Mouse (Mus musculus): ENCODE data around the gene Cenpp. TPM values are rescaled to one million over a fixed set of nuclear protein-coding genes. Genes with fewer than 3 reads are reported as not detected.

The Cenpp gene
- polyA plus RNA-seq, 1 experiment from 2014 or later, result 28.1 TPM

DNA sequence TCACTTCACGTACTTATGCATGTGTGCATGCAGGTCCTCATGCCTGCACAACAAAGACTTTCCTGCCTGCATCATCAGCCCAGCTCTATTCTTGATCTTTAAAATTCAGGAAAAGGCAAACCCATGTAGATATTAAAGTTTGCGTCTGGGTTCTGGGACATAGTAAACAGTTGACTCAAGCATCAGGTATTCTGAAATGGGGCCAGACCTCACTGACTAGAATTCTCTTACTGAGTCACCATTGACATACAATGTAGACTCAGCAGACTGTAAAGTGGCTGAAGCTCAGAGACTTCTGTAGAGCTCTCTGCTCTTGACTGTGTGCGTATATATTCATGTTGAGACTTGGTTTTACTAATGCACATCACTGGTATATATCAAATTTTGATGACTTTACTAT, 103.0 kb downstream of the Cenpp start:
- Histone ChIP-seq H3K4me1 (ENCODE audit: control insufficient read depth, insufficient read depth, low read length) (no peaks in the 10 kb centered on the region), H3K4me2 (ENCODE audit: low read depth, low read length) (no peak overlapping the region), H3K27me3 (ENCODE audit: control insufficient read depth, insufficient read depth, low read length) (no peaks in the 10 kb centered on the region), H3K36me3 (ENCODE audit: control insufficient read depth, insufficient read depth) (no peaks in the 10 kb centered on the region), H3K9ac (ENCODE audit: low read length) (no peak overlapping the region), H3K9me3 (replicated peaks; ENCODE audit: control insufficient read depth, low read length) (no peaks in the 10 kb centered on the region), H3K27ac (ENCODE audit: low read length) (no peak overlapping the region), H3K4me3 (ENCODE audit: low read length) (no peak overlapping the region)
- WGBS, result 87% methylated on average over 3 of the region's 3 CpGs
- no peak for ATAC-seq (replicated peaks; ENCODE audit: extremely low read depth, insufficient read depth, low FRiP score)

GRCm38 (mm10) chr13:49547563-49548150, 104.9 kb downstream of the Cenpp start:
- Histone ChIP-seq H3K4me3 (ENCODE audit: low read length) (no peak overlapping the region), H3K27ac (ENCODE audit: low read length) (no peak overlapping the region), H3K27me3 (ENCODE audit: control insufficient read depth, insufficient read depth, low read length) (no peaks in the 10 kb centered on the region), H3K9ac (ENCODE audit: low read length) (no peak overlapping the region), H3K4me1 (ENCODE audit: control insufficient read depth, insufficient read depth, low read length) (no peaks in the 10 kb centered on the region), H3K4me2 (ENCODE audit: low read depth, low read length) (no peak overlapping the region), H3K36me3 (ENCODE audit: control insufficient read depth, insufficient read depth) (no peaks in the 10 kb centered on the region), H3K9me3 (replicated peaks; ENCODE audit: control insufficient read depth, low read length) (no peaks in the 10 kb centered on the region)
- ATAC-seq (replicated peaks; ENCODE audit: extremely low read depth, insufficient read depth, low FRiP score), result no peak
- 65% methylated on average over 1 of the region's 1 CpGs for WGBS

- 62% methylated on average over 1 of the region's 1 CpGs for WGBS
- Histone ChIP-seq H3K4me3 (ENCODE audit: low read length) (no peak overlapping the region), H3K9ac (ENCODE audit: low read length) (no peak overlapping the region; the same call in 1 of the 2 replicates), H3K9me3 (replicated peaks; ENCODE audit: control insufficient read depth, low read length) (no peaks in the 10 kb centered on the region), H3K27ac (ENCODE audit: low read length) (peak overlapping the region; percentile 62), H3K36me3 (ENCODE audit: control insufficient read depth, insufficient read depth) (no peaks in the 10 kb centered on the region), H3K27me3 (ENCODE audit: control insufficient read depth, insufficient read depth, low read length) (no peaks in the 10 kb centered on the region), H3K4me2 (ENCODE audit: low read depth, low read length) (peak overlapping the region; percentile 28), H3K4me1 (ENCODE audit: control insufficient read depth, insufficient read depth, low read length) (no peaks in the 10 kb centered on the region)
- no peak for ATAC-seq (replicated peaks; ENCODE audit: extremely low read depth, insufficient read depth, low FRiP score)
These were observed 106.1 kb downstream of the Cenpp start for GRCm38 (mm10) chr13:49546517-49546916.

DNA sequence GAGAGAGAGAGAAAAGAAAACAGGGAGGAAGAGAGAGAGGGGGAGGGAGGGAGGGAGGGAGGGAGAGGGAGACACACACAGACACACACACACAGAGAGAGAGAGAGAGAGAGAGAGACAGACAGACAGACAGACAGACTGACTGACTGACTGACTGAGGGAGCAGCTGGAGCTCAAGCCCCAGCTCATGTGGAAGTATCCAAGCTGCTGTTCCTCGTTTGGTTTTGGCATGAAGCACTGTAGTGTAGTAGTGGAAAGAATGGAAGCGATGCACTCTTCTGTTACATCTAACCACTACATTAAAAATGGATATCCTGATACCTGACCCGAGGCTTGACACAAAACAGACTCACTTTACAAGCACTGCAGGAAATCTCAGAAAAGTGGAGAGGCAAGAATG, 106.9 kb downstream of the Cenpp start:
- no peaks in the 10 kb centered on the region for H3K9me3 ChIP-seq (replicated peaks; ENCODE audit: control insufficient read depth, low read length)
- H3K27ac ChIP-seq (ENCODE audit: low read length), result peak overlapping the region; percentile 61; the same call in 1 of the 2 replicates
- peak overlapping the region; percentile 24 for H3K4me3 ChIP-seq (ENCODE audit: low read length)
- no peaks in the 10 kb centered on the region for H3K36me3 ChIP-seq (ENCODE audit: control insufficient read depth, insufficient read depth)
- H3K27me3 ChIP-seq (ENCODE audit: control insufficient read depth, insufficient read depth, low read length), result no peaks in the 10 kb centered on the region
- WGBS, result 19% methylated on average over 3 of the region's 3 CpGs
- H3K4me1 ChIP-seq (ENCODE audit: control insufficient read depth, insufficient read depth, low read length), result no peaks in the 10 kb centered on the region
- H3K4me2 ChIP-seq (ENCODE audit: low read depth, low read length), result no peak overlapping the region
- ATAC-seq (replicated peaks; ENCODE audit: extremely low read depth, insufficient read depth, low FRiP score), result no peak
- H3K9ac ChIP-seq (ENCODE audit: low read length), result no peak overlapping the region

DNA sequence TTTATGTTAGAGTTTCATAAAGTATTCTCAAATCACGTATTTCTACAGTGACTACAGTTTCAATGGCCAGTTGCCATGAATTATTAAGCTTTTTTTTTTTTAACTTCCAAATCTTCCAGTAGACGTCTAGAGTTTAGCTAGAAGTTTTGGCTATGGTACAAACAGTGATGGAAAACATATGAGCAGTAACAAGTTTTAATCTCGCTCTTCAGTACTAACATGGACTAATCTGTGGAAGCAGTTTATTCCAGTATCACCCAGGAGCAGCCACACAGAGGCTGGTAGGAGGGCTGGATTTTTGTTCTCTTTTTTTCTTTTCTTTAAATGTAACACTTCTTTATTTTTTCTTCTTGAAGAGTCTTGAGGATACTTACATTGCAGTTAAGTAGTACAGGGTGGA, 108.3 kb downstream of the Cenpp start, which contains the start of gene Aspn:
Gene Aspn (plus strand): TSS at position 165 of the 400 bp plus-strand sequence.
- no peak within 1 kb of the TSS for H3K9ac ChIP-seq (ENCODE audit: low read length)
- ATAC-seq (replicated peaks; ENCODE audit: extremely low read depth, insufficient read depth, low FRiP score), result no peak
- WGBS, result 52% methylated on average over 3 of the region's 3 CpGs
- H3K4me1 ChIP-seq (ENCODE audit: control insufficient read depth, insufficient read depth, low read length), result no peaks in the 10 kb centered on the region
- no peaks in the 10 kb centered on the region for H3K9me3 ChIP-seq (replicated peaks; ENCODE audit: control insufficient read depth, low read length)
- H3K27ac ChIP-seq (ENCODE audit: low read length), result peak within 1 kb of the TSS; percentile 62
- H3K4me2 ChIP-seq (ENCODE audit: low read depth, low read length), result no peak within 1 kb of the TSS
- H3K4me3 ChIP-seq (ENCODE audit: low read length), result no peak within 1 kb of the TSS
- no peaks in the 10 kb centered on the region for H3K36me3 ChIP-seq (ENCODE audit: control insufficient read depth, insufficient read depth)
- H3K27me3 ChIP-seq (ENCODE audit: control insufficient read depth, insufficient read depth, low read length), result no peaks in the 10 kb centered on the region

- ATAC-seq (replicated peaks; ENCODE audit: extremely low read depth, insufficient read depth, low FRiP score), result no peak
- WGBS, result 85% methylated on average over 1 of the region's 1 CpGs
These were observed 113.9 kb downstream of the Cenpp start for GRCm38 (mm10) chr13:49538693-49539092.

GRCm38 (mm10) chr13:49536946-49537345, 115.6 kb downstream of the Cenpp start:
- H3K9me3 ChIP-seq (replicated peaks; ENCODE audit: control insufficient read depth, low read length), result no peaks in the 10 kb centered on the region
- no peaks in the 10 kb centered on the region for H3K4me1 ChIP-seq (ENCODE audit: control insufficient read depth, insufficient read depth, low read length)
- no peak overlapping the region for H3K4me3 ChIP-seq (ENCODE audit: low read length)
- no peak for ATAC-seq (replicated peaks; ENCODE audit: extremely low read depth, insufficient read depth, low FRiP score)
- H3K27ac ChIP-seq (ENCODE audit: low read length), result no peak overlapping the region
- H3K4me2 ChIP-seq (ENCODE audit: low read depth, low read length), result no peak overlapping the region
- H3K9ac ChIP-seq (ENCODE audit: low read length), result no peak overlapping the region
- no peaks in the 10 kb centered on the region for H3K27me3 ChIP-seq (ENCODE audit: control insufficient read depth, insufficient read depth, low read length)
- 95% methylated on average over 1 of the region's 1 CpGs for WGBS
- no peaks in the 10 kb centered on the region for H3K36me3 ChIP-seq (ENCODE audit: control insufficient read depth, insufficient read depth)

More at GRCm38 (mm10) chr13:49538693-49539092, 113.9 kb downstream of the Cenpp start:
- no peak overlapping the region; the same call in 1 of the 2 replicates for H3K27ac ChIP-seq (ENCODE audit: low read length)
- no peak overlapping the region for H3K4me2 ChIP-seq (ENCODE audit: low read depth, low read length)
- no peak overlapping the region for H3K4me3 ChIP-seq (ENCODE audit: low read length)
- no peaks in the 10 kb centered on the region for H3K36me3 ChIP-seq (ENCODE audit: control insufficient read depth, insufficient read depth)
- H3K9ac ChIP-seq (ENCODE audit: low read length), result no peak overlapping the region
- H3K27me3 ChIP-seq (ENCODE audit: control insufficient read depth, insufficient read depth, low read length), result no peaks in the 10 kb centered on the region
- H3K9me3 ChIP-seq (replicated peaks; ENCODE audit: control insufficient read depth, low read length), result no peaks in the 10 kb centered on the region
- H3K4me1 ChIP-seq (ENCODE audit: control insufficient read depth, insufficient read depth, low read length), result no peaks in the 10 kb centered on the region

- Histone ChIP-seq H3K4me3 (ENCODE audit: low read length) (no peak overlapping the region), H3K9me3 (replicated peaks; ENCODE audit: control insufficient read depth, low read length) (no peaks in the 10 kb centered on the region), H3K4me2 (ENCODE audit: low read depth, low read length) (no peak overlapping the region), H3K9ac (ENCODE audit: low read length) (no peak overlapping the region), H3K27me3 (ENCODE audit: control insufficient read depth, insufficient read depth, low read length) (no peaks in the 10 kb centered on the region), H3K36me3 (ENCODE audit: control insufficient read depth, insufficient read depth) (no peaks in the 10 kb centered on the region), H3K4me1 (ENCODE audit: control insufficient read depth, insufficient read depth, low read length) (no peaks in the 10 kb centered on the region), H3K27ac (ENCODE audit: low read length) (no peak overlapping the region)
- 95% methylated on average over 4 of the region's 4 CpGs for WGBS
- ATAC-seq (replicated peaks; ENCODE audit: extremely low read depth, insufficient read depth, low FRiP score), result no peak
These were observed 121.9 kb downstream of the Cenpp start for GRCm38 (mm10) chr13:49530636-49531035.

- WGBS, result 80% methylated on average over 2 of the region's 2 CpGs
These were observed 126.3 kb downstream of the Cenpp start for GRCm38 (mm10) chr13:49526235-49526634.

More at GRCm38 (mm10) chr13:49526235-49526634, 126.3 kb downstream of the Cenpp start:
- Histone ChIP-seq H3K9ac (ENCODE audit: low read length) (no peak overlapping the region), H3K4me3 (ENCODE audit: low read length) (no peak overlapping the region), H3K4me2 (ENCODE audit: low read depth, low read length) (no peak overlapping the region), H3K36me3 (ENCODE audit: control insufficient read depth, insufficient read depth) (no peaks in the 10 kb centered on the region), H3K4me1 (ENCODE audit: control insufficient read depth, insufficient read depth, low read length) (no peaks in the 10 kb centered on the region), H3K27ac (ENCODE audit: low read length) (no peak overlapping the region), H3K27me3 (ENCODE audit: control insufficient read depth, insufficient read depth, low read length) (no peaks in the 10 kb centered on the region), H3K9me3 (replicated peaks; ENCODE audit: control insufficient read depth, low read length) (no peaks in the 10 kb centered on the region)
- no peak for ATAC-seq (replicated peaks; ENCODE audit: extremely low read depth, insufficient read depth, low FRiP score)
